Mouse (Mus musculus) effector memory CD4-positive, alpha-beta T cell, adult 7 months (primary cell): ENCODE measurements around the gene Gm21497. TPM values are rescaled to one million over a fixed set of nuclear protein-coding genes. Genes with fewer than 3 reads are reported as not detected.

Experiments
- polyA plus RNA-seq: library from polyadenylated mRNA; unstranded; fragments of 100-300 nt; shearing (Covaris generic); gene quantifications from one replicate; pipeline ENCODE4 v1.2.1, GENCODE M21; 2017

Gene Gm21497
- polyA plus RNA-seq, result not detected

DNA sequence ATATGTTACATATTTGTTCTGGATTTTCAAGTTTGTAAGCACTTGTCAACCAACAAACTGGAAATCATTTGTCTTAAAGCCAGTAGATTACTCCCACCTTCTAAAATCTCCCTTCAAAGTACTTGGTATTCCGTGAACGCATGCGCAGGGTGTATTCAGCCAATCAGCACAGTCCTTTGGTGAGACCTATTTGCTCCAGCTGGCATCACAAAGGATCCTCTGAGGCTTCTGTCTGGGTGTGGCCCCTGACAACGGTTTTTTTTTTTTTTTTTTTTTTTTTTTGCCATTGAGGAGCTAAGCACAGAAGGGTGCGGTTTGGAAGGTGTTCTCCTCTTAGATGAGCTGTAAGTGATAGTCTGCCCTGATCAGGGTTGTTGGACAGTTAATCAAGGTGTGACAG lies at the start of gene Gm21497:
Gene Gm21497, plus strand, starts transcription at position 301 of the 400 bp plus-strand sequence.

